Mouse (Mus musculus): Measurements from ENCODE around the gene Crym. TPM values are rescaled to one million over a fixed set of nuclear protein-coding genes. Genes with fewer than 3 reads are reported as not detected.

Crym gene
- polyA plus RNA-seq, 1 experiment from 2014 or later: not detected

Other genes starting within 250 kb of the Crym start
- not detected in 3 replicates for gene Dnah3, start 106.8 kb downstream of the Crym start, polyA plus RNA-seq (2018)
- gene Tmem159, start 99.8 kb downstream of the Crym start, polyA plus RNA-seq (2018): 11.1 to 21.2 TPM (median 19.5 TPM) in 3 replicates
- gene Zp2, start 56.8 kb downstream of the Crym start, polyA plus RNA-seq (2018): not detected in 3 replicates
- gene Anks4b, start 28.3 kb downstream of the Crym start, polyA plus RNA-seq (2018): not detected in 3 replicates
- gene Abca14, start 1.9 kb upstream of the Crym start, polyA plus RNA-seq (2018): not detected in 3 replicates
- gene Abca15, start 126.6 kb upstream of the Crym start, polyA plus RNA-seq (2018): not detected in 3 replicates
- gene Abca16, start 207.5 kb upstream of the Crym start, polyA plus RNA-seq (2018): not detected in 3 replicates

All from macrophage (primary cell).